Mouse (Mus musculus) stomach, embryonic 15.5 days (tissue): ENCODE data around the gene Msrb3. TPM values are rescaled to one million over a fixed set of nuclear protein-coding genes. Genes with fewer than 3 reads are reported as not detected.

Experiments
- ATAC-seq: fragments of 200-750 bp; cut with Nextera tagmentation; 2 replicates; pipeline ENCODE4 v1.8.0; 2017; ENCODE audit warnings: low read depth, moderate number of reproducible peaks, moderate TSS enrichment; ENCODE audit not compliant: insufficient read depth, low FRiP score
- H3K27ac ChIP-seq: fragments of 300-500 bp; sonication (generic); 2 replicates; pipeline ENCODE4 v1.5.1; 2015; ENCODE audit warnings: mild to moderate bottlenecking, inconsistent platforms
- H3K27me3 ChIP-seq: fragments of 300-500 bp; sonication (generic); replicated peaks from 2 replicates; pipeline ENCODE4 v1.6.1; 2015; ENCODE audit warnings: inconsistent platforms
- H3K36me3 ChIP-seq: fragments of 300-500 bp; sonication (generic); 2 replicates; pipeline ENCODE4 v1.6.1; 2015; ENCODE audit warnings: inconsistent platforms
- H3K4me1 ChIP-seq: fragments of 300-500 bp; sonication (generic); 2 replicates; pipeline ENCODE4 v1.6.1; 2015; ENCODE audit warnings: inconsistent platforms
- H3K4me2 ChIP-seq: fragments of 300-500 bp; sonication (generic); 2 replicates; pipeline ENCODE4 v1.6.1; 2015; ENCODE audit warnings: mild to moderate bottlenecking, inconsistent platforms
- H3K4me3 ChIP-seq: fragments of 300-500 bp; sonication (generic); replicated peaks from 2 replicates; pipeline ENCODE4 v1.5.1; 2015; ENCODE audit warnings: inconsistent platforms
- H3K9ac ChIP-seq: fragments of 300-500 bp; sonication (generic); 2 replicates; pipeline ENCODE4 v1.6.1; 2015; ENCODE audit warnings: inconsistent platforms
- H3K9me3 ChIP-seq: fragments of 300-500 bp; sonication (generic); 2 replicates; pipeline ENCODE4 v1.6.1; 2016; ENCODE audit warnings: inconsistent platforms
- WGBS: fragments of 180-500 bp; shearing (Covaris S2); methylation state at CpG from one replicate; pipeline ENCODE4 v1.1.7; 2015; 5-methylcytosine and 5-hydroxymethylcytosine counted together
- polyA plus RNA-seq: library from polyadenylated mRNA; unstranded; fragments of >200 nt; fragmentation: Nextera tagmentation; extraction: Ambion mirVana; gene quantifications from 2 replicates; pipeline ENCODE4 v1.2.1, GENCODE M21; 2015

Gene Msrb3
- 18.2 and 20.3 TPM in 2 replicates for polyA plus RNA-seq

DNA sequence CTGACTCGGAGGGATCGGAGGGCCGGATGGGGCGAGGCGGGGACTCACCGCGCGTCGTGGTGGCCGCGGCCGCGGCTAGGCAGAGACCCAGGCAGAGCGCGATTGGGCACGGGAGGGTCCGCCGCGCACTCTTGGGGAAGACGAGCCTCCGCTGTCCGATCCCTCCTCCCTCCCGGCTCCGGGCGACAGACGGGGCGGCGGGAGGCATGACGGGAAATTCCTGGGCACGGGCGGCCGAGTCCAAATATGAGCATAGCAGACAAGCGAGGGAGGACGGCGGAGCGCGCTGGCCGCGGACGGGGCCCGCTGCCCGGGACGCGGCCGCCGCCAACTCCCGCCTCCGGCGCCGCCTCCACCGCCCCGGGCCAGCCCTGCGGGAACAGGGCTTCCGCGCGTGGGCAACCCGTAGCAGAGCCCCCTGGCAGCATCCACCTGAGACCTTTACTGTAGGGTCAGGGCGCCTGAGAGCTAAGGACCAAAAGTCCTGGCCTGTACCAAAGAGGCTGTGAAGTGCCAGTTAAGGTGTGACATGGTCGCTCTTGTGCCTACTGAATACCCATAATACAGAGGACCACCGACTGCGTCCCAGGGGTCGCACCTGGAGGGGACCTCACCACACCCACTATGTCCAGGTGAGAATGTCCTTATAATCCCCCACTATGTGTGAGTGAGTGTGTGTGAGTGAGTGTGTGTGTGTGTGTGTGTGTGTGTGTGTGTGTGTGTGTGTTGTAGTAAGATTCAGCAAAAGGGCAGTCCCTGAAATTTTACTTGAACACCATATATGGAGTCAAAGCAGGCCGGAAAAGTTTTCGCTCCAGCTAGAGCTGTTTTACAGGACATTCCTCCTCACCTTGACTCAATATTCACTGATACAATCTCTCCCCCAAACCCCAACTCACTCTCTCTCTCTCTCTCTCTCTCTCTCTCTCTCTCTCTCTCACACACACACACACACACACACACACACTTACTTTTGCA lies at the start of gene Msrb3:
Gene Msrb3 (minus strand): TSS at position 317 of the 978 bp plus-strand sequence.
- Histone ChIP-seq H3K9ac (peak within 1 kb of the TSS; percentile 56), H3K4me1 (peaks cover 29% of the 10 kb centered on the region), H3K27ac (peak within 1 kb of the TSS; percentile 84), H3K36me3 (no peaks in the 10 kb centered on the region), H3K4me2 (peak within 1 kb of the TSS; percentile 94), H3K27me3 (no peaks in the 10 kb centered on the region), H3K4me3 (peak within 1 kb of the TSS; percentile 63), H3K9me3 (no peaks in the 10 kb centered on the region)
- peak; percentile 65 for ATAC-seq
- WGBS, result 3% methylated on average over 64 of the region's 64 CpGs

DNA sequence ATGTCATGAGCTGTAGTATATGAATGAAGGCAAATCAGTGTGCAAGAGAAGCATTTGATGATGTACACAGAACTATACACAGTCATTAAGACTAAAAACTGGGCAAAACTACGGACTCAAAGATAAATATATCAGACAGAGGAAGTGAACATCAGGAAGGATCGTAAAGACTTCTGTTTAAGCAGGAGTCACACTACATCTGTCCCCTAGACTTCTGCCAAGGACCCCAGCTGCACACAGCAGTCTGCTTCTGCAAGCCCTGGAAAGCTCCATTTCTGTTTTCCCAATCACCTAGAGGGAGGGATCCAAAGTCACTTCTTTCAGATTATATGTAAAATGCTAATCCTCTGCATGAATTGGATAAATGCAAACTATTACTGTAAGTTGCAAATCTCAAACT lies 49.6 kb upstream of the Msrb3 start:
- WGBS, result 43% methylated on average over 2 of the region's 2 CpGs
- Histone ChIP-seq H3K4me3 (no peak overlapping the region), H3K9ac (no peak overlapping the region), H3K27me3 (no peaks in the 10 kb centered on the region), H3K4me2 (no peak overlapping the region), H3K9me3 (no peaks in the 10 kb centered on the region), H3K27ac (no peak overlapping the region), H3K36me3 (no peaks in the 10 kb centered on the region), H3K4me1 (0 out of 2 replicates have a peak, but pooled peaks cover 3% of the 10 kb centered on the region)
- ATAC-seq, result no peak

DNA sequence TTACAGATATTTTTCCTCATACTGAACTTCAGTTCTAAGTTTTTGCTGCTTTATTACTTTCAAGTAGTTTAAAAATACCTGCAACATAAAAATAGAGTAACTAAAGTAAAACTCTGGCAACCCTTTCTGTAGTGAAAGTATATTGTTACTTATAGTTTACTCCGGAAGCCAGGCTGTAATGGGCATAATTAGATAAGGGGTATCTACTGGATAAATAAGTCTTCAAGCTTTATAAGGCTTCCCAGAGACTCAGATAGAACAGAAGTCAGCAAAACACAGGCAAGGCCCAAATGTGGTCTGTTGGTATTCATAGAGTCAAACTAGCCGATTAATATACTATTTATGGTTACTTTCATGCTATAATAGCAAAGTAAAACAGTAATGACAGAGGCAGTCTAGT lies 48.9 kb upstream of the Msrb3 start:
- 75% methylated on average over 2 of the region's 2 CpGs for WGBS
- no peak overlapping the region for H3K4me2 ChIP-seq
- H3K27me3 ChIP-seq, result no peaks in the 10 kb centered on the region
- H3K9me3 ChIP-seq, result no peaks in the 10 kb centered on the region
- H3K27ac ChIP-seq, result no peak overlapping the region
- 0 out of 2 replicates have a peak, but pooled peaks cover 3% of the 10 kb centered on the region for H3K4me1 ChIP-seq
- no peak overlapping the region for H3K9ac ChIP-seq
- no peaks in the 10 kb centered on the region for H3K36me3 ChIP-seq
- no peak overlapping the region for H3K4me3 ChIP-seq
- no peak for ATAC-seq

DNA sequence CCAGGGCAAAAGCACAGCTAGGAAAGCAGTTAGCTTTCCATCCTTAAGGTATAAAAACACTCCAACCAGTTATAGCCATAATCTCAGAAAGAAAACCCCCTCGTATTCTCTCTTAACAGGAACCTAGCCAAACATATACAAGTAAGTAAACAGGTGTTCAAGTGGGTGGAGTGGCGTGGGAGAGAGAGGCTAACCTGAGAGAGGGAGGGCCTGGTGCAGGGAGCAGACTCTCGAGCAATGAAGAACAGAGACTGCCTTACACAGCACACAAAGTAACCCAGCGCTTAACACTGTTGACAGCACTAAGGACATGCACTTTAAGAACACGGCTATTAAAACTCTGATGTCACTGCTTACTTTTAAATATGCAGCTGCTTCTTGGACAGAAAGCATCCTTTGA lies 47.9 kb upstream of the Msrb3 start:
- Histone ChIP-seq H3K4me2 (no peak overlapping the region), H3K4me3 (no peak overlapping the region), H3K36me3 (no peaks in the 10 kb centered on the region), H3K4me1 (no peaks in the 10 kb centered on the region), H3K27me3 (no peaks in the 10 kb centered on the region), H3K27ac (no peak overlapping the region), H3K9me3 (no peaks in the 10 kb centered on the region), H3K9ac (no peak overlapping the region)
- 73% methylated on average over 5 of the region's 5 CpGs for WGBS
- no peak for ATAC-seq

DNA sequence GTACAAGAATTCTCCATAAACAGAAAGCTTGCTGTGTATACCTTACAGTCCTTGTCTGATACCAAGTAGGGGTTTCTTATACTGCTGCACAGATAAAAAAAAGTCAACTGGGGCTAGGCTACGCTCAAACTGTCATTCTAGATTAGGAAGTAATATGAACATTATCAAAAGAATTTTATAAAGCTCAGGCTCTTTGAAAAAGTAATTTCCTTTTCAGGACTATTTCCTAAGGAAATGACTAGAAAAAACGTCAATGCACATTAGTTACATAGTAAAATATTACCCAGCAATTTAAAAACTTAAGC lies 40.0 kb upstream of the Msrb3 start:
- H3K9me3 ChIP-seq, result no peaks in the 10 kb centered on the region
- no peak overlapping the region for H3K4me3 ChIP-seq
- no peak for ATAC-seq
- no peak overlapping the region for H3K9ac ChIP-seq
- no peak overlapping the region for H3K4me2 ChIP-seq
- H3K36me3 ChIP-seq, result no peaks in the 10 kb centered on the region
- H3K27ac ChIP-seq, result no peak overlapping the region
- WGBS, result 76% methylated on average over 2 of the region's 2 CpGs
- no peaks in the 10 kb centered on the region for H3K4me1 ChIP-seq
- H3K27me3 ChIP-seq, result no peaks in the 10 kb centered on the region

DNA sequence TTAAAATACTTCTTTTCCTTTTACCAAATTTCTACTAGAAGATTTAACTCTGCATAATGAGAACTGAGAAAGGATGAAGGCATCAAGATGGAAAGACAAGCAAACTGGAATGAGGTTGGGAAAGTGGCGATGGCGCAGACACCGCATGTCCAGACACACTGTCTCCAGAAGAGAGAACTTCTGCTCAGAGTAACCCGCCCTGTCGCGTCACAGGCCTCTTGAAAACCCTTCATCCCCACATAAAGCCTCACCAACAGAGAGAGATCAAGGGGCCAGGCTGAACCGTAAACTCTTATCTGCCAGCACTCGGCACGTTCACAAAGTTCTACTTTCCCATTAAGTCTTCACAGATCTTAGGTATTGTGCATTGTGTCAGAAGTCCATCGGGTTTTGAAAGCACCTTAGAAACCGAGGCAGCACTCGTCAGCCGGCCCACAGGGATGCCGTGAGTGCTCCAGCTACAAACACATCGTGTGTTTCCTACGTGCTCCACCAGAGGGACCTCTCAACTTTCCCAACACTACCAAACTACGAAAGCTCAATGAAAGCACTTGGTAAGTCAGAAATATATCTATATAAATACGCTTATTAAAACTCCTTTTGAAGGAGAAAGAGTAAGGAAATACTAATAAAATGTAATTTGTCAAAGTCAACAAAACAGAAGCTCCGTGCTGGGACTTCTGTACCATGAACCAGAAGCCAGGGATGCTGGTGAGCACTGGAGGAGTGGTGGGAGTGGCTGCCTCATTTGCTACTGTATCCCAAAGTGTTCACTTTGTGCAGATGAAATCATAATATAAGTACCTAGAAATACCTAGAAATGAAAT lies 39.4 kb upstream of the Msrb3 start:
- Histone ChIP-seq H3K4me3 (no peak overlapping the region), H3K9me3 (no peaks in the 10 kb centered on the region), H3K27me3 (no peaks in the 10 kb centered on the region), H3K4me1 (no peaks in the 10 kb centered on the region), H3K27ac (no peak overlapping the region), H3K9ac (no peak overlapping the region), H3K36me3 (no peaks in the 10 kb centered on the region), H3K4me2 (no peak overlapping the region)
- ATAC-seq, result no peak
- 55% methylated on average over 19 of the region's 19 CpGs for WGBS

DNA sequence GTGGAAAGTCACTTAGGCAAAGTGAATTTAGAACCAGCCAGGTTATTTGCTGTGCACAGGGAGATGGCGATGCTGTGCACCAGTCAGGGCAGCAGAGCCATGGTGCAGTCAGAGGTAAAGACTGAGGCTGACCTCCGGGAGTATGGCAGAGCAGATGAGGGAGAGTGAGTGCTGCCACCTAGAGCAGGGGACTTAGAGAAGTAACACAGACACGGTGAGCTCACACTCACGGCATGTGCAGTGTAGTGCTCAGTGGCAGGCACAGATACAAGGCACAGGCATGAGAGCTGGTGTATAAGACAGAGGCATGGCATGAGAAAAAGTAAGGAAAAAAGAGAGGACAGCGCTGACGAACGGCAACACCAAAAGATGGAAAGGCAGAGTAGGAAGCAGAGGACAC lies 30.6 kb upstream of the Msrb3 start:
- Histone ChIP-seq H3K4me3 (no peak overlapping the region), H3K27ac (no peak overlapping the region), H3K4me1 (no peaks in the 10 kb centered on the region), H3K4me2 (no peak overlapping the region), H3K9ac (no peak overlapping the region), H3K27me3 (no peaks in the 10 kb centered on the region), H3K36me3 (0 out of 2 replicates have a peak, but pooled peaks cover 7% of the 10 kb centered on the region), H3K9me3 (no peaks in the 10 kb centered on the region)
- ATAC-seq, result no peak
- 80% methylated on average over 7 of the region's 7 CpGs for WGBS

DNA sequence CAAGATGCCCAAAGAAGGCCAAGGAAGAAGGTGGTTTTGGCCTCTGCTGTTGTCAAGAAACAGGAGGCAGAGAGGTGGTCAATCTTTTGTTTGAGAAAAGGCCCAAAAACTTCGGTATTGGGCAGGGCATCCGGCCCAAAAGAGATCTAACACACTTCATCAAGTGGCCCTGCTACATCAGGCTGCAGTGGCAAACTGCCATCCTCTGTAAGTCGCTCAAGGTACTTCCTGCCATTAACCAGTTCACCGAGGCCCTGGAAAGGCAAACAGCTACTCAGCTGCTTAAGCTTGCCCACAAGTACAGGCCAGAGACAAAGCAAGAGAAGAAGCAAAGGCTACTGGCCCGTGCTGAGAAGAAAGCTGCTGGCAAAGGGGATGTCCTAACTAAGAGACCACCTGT lies 29.3 kb upstream of the Msrb3 start:
- Histone ChIP-seq H3K4me1 (no peaks in the 10 kb centered on the region), H3K9ac (no peak overlapping the region), H3K27ac (no peak overlapping the region), H3K4me2 (no peak overlapping the region), H3K9me3 (no peaks in the 10 kb centered on the region), H3K4me3 (no peak overlapping the region), H3K36me3 (0 out of 2 replicates have a peak, but pooled peaks cover 7% of the 10 kb centered on the region), H3K27me3 (no peaks in the 10 kb centered on the region)
- no peak for ATAC-seq
- WGBS, result 77% methylated on average over 5 of the region's 5 CpGs

DNA sequence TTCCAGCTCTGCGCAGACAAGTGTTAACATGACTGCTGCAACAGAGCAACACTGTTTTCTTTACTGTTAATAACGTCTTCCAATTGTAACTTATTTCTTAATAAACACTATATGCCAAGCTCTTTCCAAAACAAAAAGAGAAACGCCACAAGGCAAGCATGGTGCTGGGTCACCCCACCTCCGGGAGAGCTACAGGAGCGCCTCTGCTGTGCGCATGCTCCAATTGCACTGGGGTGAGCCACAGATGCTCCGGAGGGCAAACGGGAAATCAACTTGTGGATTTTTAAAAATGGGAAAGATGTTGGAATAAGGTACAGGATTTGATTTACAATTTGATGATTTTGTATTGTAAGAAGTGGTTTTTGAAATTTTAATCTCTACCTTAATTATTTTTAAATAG lies 27.3 kb upstream of the Msrb3 start:
- 85% methylated on average over 8 of the region's 8 CpGs for WGBS
- no peak overlapping the region for H3K27ac ChIP-seq
- no peaks in the 10 kb centered on the region for H3K4me1 ChIP-seq
- H3K9ac ChIP-seq, result no peak overlapping the region
- no peaks in the 10 kb centered on the region for H3K9me3 ChIP-seq
- H3K4me3 ChIP-seq, result no peak overlapping the region
- 0 out of 2 replicates have a peak, but pooled peaks cover 3% of the 10 kb centered on the region for H3K36me3 ChIP-seq
- ATAC-seq, result no peak
- H3K4me2 ChIP-seq, result no peak overlapping the region
- no peaks in the 10 kb centered on the region for H3K27me3 ChIP-seq

DNA sequence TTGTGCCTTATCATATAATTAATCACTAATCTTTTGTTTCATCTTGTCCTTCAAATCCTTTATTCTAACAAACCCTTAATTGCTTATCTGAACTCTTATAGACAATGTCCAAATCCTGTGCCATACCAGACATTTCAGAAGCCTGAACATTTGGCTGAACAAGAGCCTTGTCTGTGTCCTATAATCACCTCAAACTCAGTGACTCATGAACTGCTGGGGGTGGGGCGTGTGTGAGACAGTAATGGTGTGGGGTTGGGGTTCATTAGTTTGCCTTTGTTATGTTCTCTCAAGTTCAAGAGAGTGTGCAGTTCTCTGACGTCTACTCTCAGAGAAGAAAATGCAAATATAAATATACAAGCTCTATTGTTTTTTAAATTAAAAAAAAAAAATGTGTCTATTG lies 22.6 kb upstream of the Msrb3 start:
- Histone ChIP-seq H3K9me3 (no peaks in the 10 kb centered on the region), H3K27me3 (no peaks in the 10 kb centered on the region), H3K4me2 (no peak overlapping the region), H3K36me3 (no peaks in the 10 kb centered on the region), H3K4me3 (no peak overlapping the region), H3K9ac (no peak overlapping the region), H3K4me1 (no peaks in the 10 kb centered on the region), H3K27ac (no peak overlapping the region)
- WGBS, result 59% methylated on average over 2 of the region's 2 CpGs
- ATAC-seq, result no peak

DNA sequence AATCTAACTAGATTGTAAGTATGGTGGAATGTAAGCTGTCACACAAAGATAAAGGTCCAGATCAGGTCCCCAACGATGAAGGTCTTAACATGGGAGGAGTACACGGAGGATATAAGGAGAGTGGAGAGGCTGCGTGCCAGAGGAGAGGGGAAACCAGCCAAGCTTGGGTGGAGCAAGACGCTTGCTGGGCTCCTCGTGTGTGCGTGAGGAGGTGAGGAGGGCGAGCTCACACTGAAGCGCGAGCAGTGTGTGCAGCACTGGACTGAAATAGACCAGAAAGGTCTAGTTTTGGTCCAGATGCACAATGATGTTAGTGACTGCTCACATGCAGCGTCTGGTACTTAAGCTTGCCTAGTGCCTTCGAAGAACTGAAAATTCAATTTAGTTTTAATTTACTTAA lies 21.7 kb upstream of the Msrb3 start:
- Histone ChIP-seq H3K9ac (no peak overlapping the region), H3K27me3 (no peaks in the 10 kb centered on the region), H3K4me3 (no peak overlapping the region), H3K27ac (no peak overlapping the region), H3K4me1 (no peaks in the 10 kb centered on the region), H3K36me3 (no peaks in the 10 kb centered on the region), H3K9me3 (no peaks in the 10 kb centered on the region), H3K4me2 (no peak overlapping the region)
- ATAC-seq, result no peak
- 76% methylated on average over 11 of the region's 11 CpGs for WGBS

DNA sequence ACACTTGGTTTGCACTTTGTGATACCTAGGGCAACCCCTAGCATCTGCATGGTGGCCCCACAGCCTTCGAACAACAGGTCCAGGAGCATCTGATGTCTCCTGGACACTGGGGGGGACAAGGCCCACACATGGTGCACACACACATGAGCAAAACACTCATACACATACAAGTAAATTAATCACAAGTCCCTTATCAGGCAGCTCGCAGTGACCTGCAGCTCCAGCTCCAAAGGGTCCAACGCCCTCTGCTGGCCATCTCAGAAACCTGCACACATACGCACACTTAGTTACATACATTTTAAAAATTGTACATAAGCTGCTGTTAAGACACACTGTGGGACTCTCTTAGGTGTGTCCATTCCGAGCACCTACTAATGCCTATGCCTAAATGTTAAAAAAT lies 17.3 kb upstream of the Msrb3 start:
- no peak overlapping the region for H3K27ac ChIP-seq
- H3K36me3 ChIP-seq, result no peaks in the 10 kb centered on the region
- no peaks in the 10 kb centered on the region for H3K9me3 ChIP-seq
- H3K4me2 ChIP-seq, result no peak overlapping the region
- no peaks in the 10 kb centered on the region for H3K27me3 ChIP-seq
- no peak overlapping the region for H3K4me3 ChIP-seq
- H3K9ac ChIP-seq, result no peak overlapping the region
- WGBS, result 87% methylated on average over 5 of the region's 5 CpGs
- H3K4me1 ChIP-seq, result no peaks in the 10 kb centered on the region
- ATAC-seq, result no peak
